Mouse (Mus musculus) small intestine, adult 2 months (tissue): ENCODE results near the gene Lrrc8b.

ENCODE experiments used
- CTCF ChIP-seq: fragments of 200-500 bp; IDR thresholded peaks from 2 replicates; pipeline ENCODE4 v1.5.1; 2012; ENCODE audit warnings: low read depth, mild to moderate bottlenecking, control low read depth, inconsistent platforms, low read length, moderate library complexity, mixed read lengths; ENCODE audit not compliant: insufficient replicate concordance, insufficient read length; ENCODE audit errors: extremely low read depth
- POLR2A ChIP-seq: fragments of 200-500 bp; IDR thresholded peaks from 2 replicates; pipeline ENCODE4 v1.6.1; 2012; ENCODE audit warnings: low read depth, mild to moderate bottlenecking, control low read depth, inconsistent platforms, low read length, moderate library complexity

DNA sequence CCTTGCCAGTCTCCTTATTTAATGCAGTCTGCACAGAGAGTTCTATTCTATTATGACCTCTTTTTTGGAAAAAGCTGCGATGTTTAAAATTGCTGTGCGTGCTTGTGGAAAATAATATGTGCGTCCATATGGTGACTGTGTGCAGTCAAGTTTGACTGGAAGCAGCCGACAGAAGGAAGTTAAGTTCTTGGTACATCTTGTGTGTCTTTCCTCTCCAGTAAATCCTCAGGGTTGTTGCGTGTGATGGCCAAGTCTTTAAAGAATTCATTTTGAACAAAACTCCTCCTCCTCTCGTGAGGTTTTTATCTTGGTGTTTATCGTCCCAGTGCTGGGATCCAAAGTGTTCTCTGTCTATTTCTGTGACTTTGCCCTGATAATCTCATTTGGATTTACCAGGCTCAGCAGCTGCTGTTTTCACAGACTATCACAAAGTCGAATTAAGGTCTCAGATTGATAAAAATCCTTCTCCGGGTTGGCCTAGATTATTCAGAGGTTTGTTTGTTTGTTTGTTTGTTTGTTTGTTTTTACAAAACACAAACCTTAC, 25.5 kb downstream of the Lrrc8b start:
- TF ChIP-seq CTCF: no peak
- TF ChIP-seq POLR2A: no peak
